Mouse (Mus musculus) testis, adult 2 months (tissue): ENCODE results near the gene Foxp4.

Experiments
- CTCF ChIP-seq: fragments of 200-500 bp; IDR thresholded peaks from 2 replicates; pipeline ENCODE4 v1.5.1; 2012; ENCODE audit warnings: low read depth, mild to moderate bottlenecking, inconsistent platforms, low read length, moderate library complexity; ENCODE audit not compliant: control insufficient read depth, insufficient read depth, insufficient replicate concordance
- POLR2A ChIP-seq: fragments of 200-500 bp; IDR thresholded peaks from 2 replicates; pipeline ENCODE4 v1.6.1; 2012; ENCODE audit warnings: low read depth, mild to moderate bottlenecking, inconsistent platforms, low read length, moderate library complexity; ENCODE audit not compliant: control insufficient read depth

DNA sequence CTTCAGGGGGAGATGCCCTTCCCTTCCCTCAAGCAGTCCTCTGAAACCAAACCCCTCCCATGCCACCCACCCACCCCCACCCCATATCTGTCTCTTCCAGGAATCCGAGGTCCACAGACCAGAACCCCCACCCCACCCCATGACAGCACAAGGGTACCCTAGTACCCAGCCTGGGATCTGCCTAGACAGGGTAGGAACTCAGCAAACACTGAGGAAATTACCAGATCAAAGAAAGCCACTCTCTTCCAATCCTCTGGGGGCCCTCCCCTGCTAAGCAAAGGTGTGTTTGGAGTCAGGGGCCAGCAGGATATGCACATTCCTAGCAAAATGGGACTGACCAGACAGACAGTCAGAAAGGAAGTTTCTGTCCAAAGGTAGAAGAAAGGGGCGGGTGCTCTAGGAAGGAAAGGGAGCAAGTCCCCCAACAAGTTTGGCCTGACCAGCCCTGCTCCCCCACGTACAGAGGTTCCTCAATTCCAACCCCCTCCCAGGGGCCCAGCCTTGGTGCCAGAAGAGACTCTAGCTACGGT, 3.2 kb downstream of the Foxp4 start:
- TF ChIP-seq CTCF = no peak
- TF ChIP-seq POLR2A = no peak
